Mouse (Mus musculus) hindbrain, embryonic 15.5 days (tissue): Measurements from ENCODE around the gene Primpol. TPM values are rescaled to one million over a fixed set of nuclear protein-coding genes. Genes with fewer than 3 reads are reported as not detected.

Experiments
- ATAC-seq: fragments of 200-750 bp; cut with Nextera tagmentation; 2 replicates; pipeline ENCODE4 v1.8.0; 2017; ENCODE audit warnings: low read depth, moderate number of reproducible peaks, moderate TSS enrichment; ENCODE audit not compliant: low FRiP score
- H3K27ac ChIP-seq: fragments of 300-500 bp; sonication (generic); replicated peaks from 2 replicates; pipeline ENCODE4 v1.5.1; 2015; ENCODE audit warnings: mild to moderate bottlenecking, inconsistent platforms
- H3K27me3 ChIP-seq: fragments of 300-500 bp; sonication (generic); 2 replicates; pipeline ENCODE4 v1.6.1; 2015; ENCODE audit warnings: control low read depth, inconsistent platforms
- H3K36me3 ChIP-seq: fragments of 300-500 bp; sonication (generic); 2 replicates; pipeline ENCODE4 v1.6.1; 2015; ENCODE audit warnings: control low read depth, inconsistent platforms
- H3K4me1 ChIP-seq: fragments of 300-500 bp; sonication (generic); replicated peaks from 2 replicates; pipeline ENCODE4 v1.6.1; 2015; ENCODE audit warnings: control low read depth, inconsistent platforms
- H3K4me2 ChIP-seq: fragments of 300-500 bp; sonication (generic); 2 replicates; pipeline ENCODE4 v1.6.1; 2015; ENCODE audit warnings: moderate library complexity, mild to moderate bottlenecking, inconsistent platforms
- H3K4me3 ChIP-seq: fragments of 300-500 bp; sonication (generic); 2 replicates; pipeline ENCODE4 v1.5.1; 2015; ENCODE audit warnings: mild to moderate bottlenecking, inconsistent platforms
- H3K9ac ChIP-seq: fragments of 300-500 bp; sonication (generic); 2 replicates; pipeline ENCODE4 v1.6.1; 2015; ENCODE audit warnings: inconsistent platforms
- H3K9me3 ChIP-seq: fragments of 300-500 bp; sonication (generic); 2 replicates; pipeline ENCODE4 v1.6.1; 2016; ENCODE audit warnings: control low read depth, inconsistent platforms
- WGBS: fragments of 180-500 bp; shearing (Covaris S2); methylation state at CpG from one replicate; pipeline ENCODE4 v1.1.7; 2015; 5-methylcytosine and 5-hydroxymethylcytosine counted together
- polyA plus RNA-seq: library from polyadenylated mRNA; unstranded; fragments of >200 nt; fragmentation: Nextera tagmentation; extraction: Ambion mirVana; gene quantifications from 2 replicates; pipeline ENCODE4 v1.2.1, GENCODE M21; 2015

Gene Primpol
- polyA plus RNA-seq, 1 experiment from 2014 or later: 7.4 TPM

DNA sequence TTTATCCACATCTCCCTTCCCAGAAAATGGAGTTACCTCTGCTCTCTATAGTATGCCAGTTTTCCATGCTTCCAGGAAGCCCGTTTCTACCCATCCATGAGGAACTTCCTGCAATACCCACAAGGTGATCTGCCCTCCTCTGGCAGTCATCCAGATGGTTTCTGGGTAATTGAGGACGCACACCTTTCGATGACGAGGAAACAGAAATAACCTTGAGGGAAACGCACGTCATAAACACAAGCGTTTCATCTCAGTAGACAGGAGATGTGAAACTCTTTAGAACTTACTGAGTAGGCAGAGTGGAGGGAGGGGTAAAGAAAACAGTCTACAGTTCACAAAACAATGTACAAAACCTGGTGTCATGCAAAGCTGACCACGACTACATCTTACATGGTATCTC is 67.0 kb downstream of the Primpol start:
- H3K9ac ChIP-seq: no peak overlapping the region
- ATAC-seq: no peak
- no peak overlapping the region for H3K4me2 ChIP-seq
- no peaks in the 10 kb centered on the region for H3K9me3 ChIP-seq
- WGBS: 87% methylated on average over 8 of the region's 8 CpGs
- no peak overlapping the region for H3K27ac ChIP-seq
- no peaks in the 10 kb centered on the region for H3K36me3 ChIP-seq
- peaks cover 14% of the 10 kb centered on the region for H3K4me1 ChIP-seq
- H3K27me3 ChIP-seq: no peaks in the 10 kb centered on the region
- no peak overlapping the region for H3K4me3 ChIP-seq

DNA sequence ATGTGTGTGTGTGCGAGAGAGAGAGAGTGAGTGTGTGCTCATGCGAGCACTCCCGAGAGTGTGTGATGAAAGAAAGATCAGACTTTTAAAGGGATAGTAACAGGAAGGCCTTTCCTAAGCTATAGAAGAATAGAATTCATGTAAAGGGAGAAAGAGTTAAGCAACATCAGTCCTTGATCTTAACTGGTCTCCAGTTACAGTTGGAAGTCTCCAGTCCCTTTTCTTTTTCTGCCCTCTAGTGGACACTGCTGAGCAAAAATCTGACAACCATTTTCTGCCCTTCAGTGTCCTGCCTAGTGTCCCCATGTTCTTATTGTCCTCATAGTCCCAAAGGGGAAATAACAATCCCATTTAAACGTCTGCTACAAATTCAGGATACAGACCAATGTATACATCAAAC is 69.8 kb downstream of the Primpol start:
- Histone ChIP-seq H3K27ac (no peak overlapping the region), H3K4me1 (peaks cover 7% of the 10 kb centered on the region), H3K9me3 (no peaks in the 10 kb centered on the region), H3K36me3 (no peaks in the 10 kb centered on the region), H3K4me3 (no peak overlapping the region), H3K4me2 (no peak overlapping the region), H3K27me3 (no peaks in the 10 kb centered on the region), H3K9ac (no peak overlapping the region)
- WGBS: 54% methylated on average over 4 of the region's 4 CpGs
- no peak for ATAC-seq

- Histone ChIP-seq H3K4me3 (no peak overlapping the region), H3K36me3 (no peaks in the 10 kb centered on the region)
- WGBS: 73% methylated on average over 11 of the region's 11 CpGs
Measured at GRCm38 (mm10) chr8:46546431-46547176, 70.4 kb downstream of the Primpol start.

GRCm38 (mm10) chr8:46545854-46546253 is 71.2 kb downstream of the Primpol start:
- no peak for ATAC-seq
- WGBS: 90% methylated on average over 5 of the region's 5 CpGs

More at GRCm38 (mm10) chr8:46546431-46547176, 70.4 kb downstream of the Primpol start:
- no peaks in the 10 kb centered on the region for H3K9me3 ChIP-seq
- H3K27ac ChIP-seq: no peak overlapping the region
- ATAC-seq: no peak
- H3K27me3 ChIP-seq: no peaks in the 10 kb centered on the region
- H3K4me2 ChIP-seq: no peak overlapping the region
- H3K9ac ChIP-seq: no peak overlapping the region
- peaks cover 5% of the 10 kb centered on the region for H3K4me1 ChIP-seq

DNA sequence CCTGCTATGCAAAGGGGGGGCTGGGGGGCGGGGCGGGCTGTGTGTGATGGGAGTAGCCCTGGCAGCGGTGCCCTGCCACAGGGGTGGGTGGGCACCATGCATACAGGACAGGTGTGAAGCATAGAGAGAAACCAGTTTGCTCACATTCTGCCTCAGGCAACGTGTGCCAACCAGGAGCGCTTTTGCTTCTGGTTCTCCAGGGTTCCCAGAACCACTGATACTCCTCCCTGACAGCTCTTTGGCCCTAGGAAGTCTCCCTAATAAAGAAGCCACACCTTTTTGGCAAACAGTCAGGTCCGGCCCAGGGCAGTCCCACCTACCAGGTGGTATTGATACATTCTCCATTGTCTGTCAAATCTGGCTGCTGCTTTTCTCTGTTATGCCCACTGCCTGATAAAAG is 73.3 kb downstream of the Primpol start:
- Histone ChIP-seq H3K9me3 (no peaks in the 10 kb centered on the region), H3K9ac (no peak overlapping the region), H3K27me3 (no peaks in the 10 kb centered on the region), H3K36me3 (no peaks in the 10 kb centered on the region), H3K27ac (no peak overlapping the region), H3K4me2 (no peak overlapping the region), H3K4me1 (peaks cover 4% of the 10 kb centered on the region; the same call in 1 of the 2 replicates), H3K4me3 (no peak overlapping the region)
- WGBS: 80% methylated on average over 6 of the region's 6 CpGs
- no peak for ATAC-seq

More at GRCm38 (mm10) chr8:46545854-46546253, 71.2 kb downstream of the Primpol start:
- Histone ChIP-seq H3K4me2 (no peak overlapping the region), H3K9me3 (no peaks in the 10 kb centered on the region), H3K36me3 (no peaks in the 10 kb centered on the region), H3K4me3 (no peak overlapping the region), H3K4me1 (peaks cover 2% of the 10 kb centered on the region), H3K9ac (no peak overlapping the region), H3K27ac (no peak overlapping the region), H3K27me3 (no peaks in the 10 kb centered on the region)

GRCm38 (mm10) chr8:46543191-46543590 is 73.8 kb downstream of the Primpol start:
- H3K4me3 ChIP-seq: no peak overlapping the region
- no peaks in the 10 kb centered on the region for H3K36me3 ChIP-seq
- H3K4me1 ChIP-seq: peaks cover 4% of the 10 kb centered on the region; the same call in 1 of the 2 replicates
- 83% methylated on average over 7 of the region's 7 CpGs for WGBS
- H3K27me3 ChIP-seq: no peaks in the 10 kb centered on the region
- no peak overlapping the region for H3K4me2 ChIP-seq
- no peak overlapping the region for H3K27ac ChIP-seq
- no peaks in the 10 kb centered on the region for H3K9me3 ChIP-seq
- H3K9ac ChIP-seq: no peak overlapping the region
- ATAC-seq: no peak

GRCm38 (mm10) chr8:46539701-46540100 is 77.3 kb downstream of the Primpol start:
- Histone ChIP-seq H3K9me3 (no peaks in the 10 kb centered on the region), H3K4me1 (peaks cover 4% of the 10 kb centered on the region; the same call in 1 of the 2 replicates), H3K36me3 (peaks cover 10% of the 10 kb centered on the region; the same call in 1 of the 2 replicates), H3K9ac (no peak overlapping the region), H3K27me3 (no peaks in the 10 kb centered on the region), H3K27ac (no peak overlapping the region), H3K4me2 (no peak overlapping the region), H3K4me3 (no peak overlapping the region)
- 47% methylated on average over 5 of the region's 5 CpGs for WGBS
- peak; percentile 71 for ATAC-seq

GRCm38 (mm10) chr8:46533926-46534325 is 83.1 kb downstream of the Primpol start:
- Histone ChIP-seq H3K27me3 (no peaks in the 10 kb centered on the region), H3K9ac (no peak overlapping the region), H3K9me3 (no peaks in the 10 kb centered on the region), H3K4me1 (peaks cover under 1% of the 10 kb centered on the region; the same call in 1 of the 2 replicates), H3K27ac (no peak overlapping the region), H3K4me3 (no peak overlapping the region), H3K36me3 (peaks cover 34% of the 10 kb centered on the region), H3K4me2 (no peak overlapping the region)
- no peak for ATAC-seq
- WGBS: 90% methylated on average over 7 of the region's 7 CpGs

DNA sequence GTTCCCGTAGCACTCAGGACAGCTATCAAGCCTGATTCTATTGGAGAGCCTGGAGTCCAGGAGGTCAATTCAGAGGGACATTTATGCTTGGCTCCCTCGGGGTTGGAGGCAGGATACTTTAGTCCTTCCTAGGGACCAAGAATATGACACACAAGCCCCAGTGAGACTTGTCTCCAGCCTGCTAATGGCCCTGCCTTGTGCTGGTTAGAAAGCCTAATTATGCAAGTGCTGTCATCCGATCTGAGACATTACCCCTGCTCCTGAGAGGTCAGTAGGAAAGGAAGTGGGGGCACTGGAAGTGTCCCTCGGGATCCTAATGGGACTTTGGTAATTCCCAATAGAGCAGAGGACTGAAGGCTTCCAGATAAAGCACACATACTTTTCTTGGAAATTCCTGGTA is 86.5 kb downstream of the Primpol start:
- H3K4me2 ChIP-seq: no peak overlapping the region
- no peak overlapping the region for H3K27ac ChIP-seq
- no peak overlapping the region for H3K4me3 ChIP-seq
- no peaks in the 10 kb centered on the region for H3K4me1 ChIP-seq
- H3K9me3 ChIP-seq: no peaks in the 10 kb centered on the region
- no peak overlapping the region for H3K9ac ChIP-seq
- H3K27me3 ChIP-seq: no peaks in the 10 kb centered on the region
- no peak for ATAC-seq
- peaks cover 33% of the 10 kb centered on the region for H3K36me3 ChIP-seq
- 49% methylated on average over 4 of the region's 4 CpGs for WGBS

- Histone ChIP-seq H3K4me1 (no peaks in the 10 kb centered on the region), H3K36me3 (peaks cover 28% of the 10 kb centered on the region), H3K9me3 (no peaks in the 10 kb centered on the region), H3K4me3 (no peak overlapping the region), H3K27ac (no peak overlapping the region), H3K9ac (no peak overlapping the region), H3K27me3 (no peaks in the 10 kb centered on the region), H3K4me2 (no peak overlapping the region)
- ATAC-seq: no peak
- 86% methylated on average over 4 of the region's 4 CpGs for WGBS
Measured at GRCm38 (mm10) chr8:46529508-46529907, 87.5 kb downstream of the Primpol start.

GRCm38 (mm10) chr8:46526821-46527220 is 90.2 kb downstream of the Primpol start:
- H3K9ac ChIP-seq: no peak overlapping the region
- H3K27me3 ChIP-seq: no peaks in the 10 kb centered on the region
- ATAC-seq: no peak
- no peak overlapping the region for H3K27ac ChIP-seq
- H3K4me1 ChIP-seq: no peaks in the 10 kb centered on the region
- 67% methylated on average over 10 of the region's 10 CpGs for WGBS
- peaks cover 25% of the 10 kb centered on the region for H3K36me3 ChIP-seq
- no peak overlapping the region for H3K4me3 ChIP-seq
- no peak overlapping the region for H3K4me2 ChIP-seq
- no peaks in the 10 kb centered on the region for H3K9me3 ChIP-seq

GRCm38 (mm10) chr8:46526098-46526497 is 90.9 kb downstream of the Primpol start:
- no peak for ATAC-seq

More at GRCm38 (mm10) chr8:46526098-46526497, 90.9 kb downstream of the Primpol start:
- no peaks in the 10 kb centered on the region for H3K4me1 ChIP-seq
- no peak overlapping the region for H3K4me3 ChIP-seq
- H3K36me3 ChIP-seq: peaks cover 21% of the 10 kb centered on the region; the same call in 1 of the 2 replicates
- no peaks in the 10 kb centered on the region for H3K27me3 ChIP-seq
- H3K27ac ChIP-seq: no peak overlapping the region
- H3K4me2 ChIP-seq: no peak overlapping the region
- WGBS: 87% methylated on average over 8 of the region's 8 CpGs
- no peak overlapping the region for H3K9ac ChIP-seq
- H3K9me3 ChIP-seq: no peaks in the 10 kb centered on the region
